Mouse (Mus musculus): ENCODE measurements around the gene Vac14.
A peak's percentile ranks its signal among the peaks of the same experiment; 100 is the strongest.

Gene Vac14

DNA sequence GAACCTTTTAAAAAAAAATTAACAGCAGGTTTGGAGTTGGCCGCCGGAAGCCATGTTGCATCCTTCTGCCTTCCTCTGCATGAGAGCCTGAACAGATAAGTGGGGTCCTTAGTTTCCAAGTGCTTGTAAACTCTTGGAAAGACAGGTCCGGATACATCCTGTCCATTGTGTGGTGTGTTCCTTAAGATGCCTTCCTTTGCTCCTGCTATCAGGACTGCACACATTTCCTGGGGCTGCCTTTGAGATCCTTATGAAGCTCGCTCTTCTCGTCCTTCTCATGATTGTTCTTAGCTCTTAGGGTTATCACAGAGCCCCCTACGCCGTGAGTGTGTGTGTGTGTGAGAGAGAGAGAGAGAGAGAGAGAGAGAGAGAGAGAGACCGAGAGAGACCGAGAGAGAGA is 71.6 kb downstream of the Vac14 start:
- DNase-seq (ENCODE audit: low spot score): peak; percentile 19

DNA sequence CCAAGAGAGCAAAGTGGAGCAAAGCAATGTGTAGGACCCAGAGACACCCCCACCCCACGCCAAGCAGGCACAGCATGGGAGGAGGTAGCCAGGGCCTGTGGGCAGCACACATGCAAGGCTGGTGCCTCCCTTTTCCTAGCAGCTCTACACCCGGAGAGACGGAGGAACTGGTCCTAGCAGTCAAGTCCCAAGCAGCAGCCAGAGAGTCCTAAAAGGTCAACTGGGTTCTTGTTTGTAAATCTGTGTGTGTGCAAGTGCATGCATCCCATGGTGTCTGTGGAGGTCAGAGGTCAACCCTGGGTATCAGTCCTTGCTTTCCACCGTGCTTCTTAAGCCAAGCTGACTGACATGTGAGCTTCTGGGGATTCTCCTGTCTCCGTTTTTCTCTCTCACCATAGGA is 75.8 kb downstream of the Vac14 start:
- DNase-seq (ENCODE audit: low spot score): no peak

GRCm38 (mm10) chr8:110694826-110695225 is 76.4 kb downstream of the Vac14 start:
- no peak for DNase-seq (ENCODE audit: low spot score)

- no peak for DNase-seq (ENCODE audit: low spot score)
Measured at GRCm38 (mm10) chr8:110695431-110695830, 77.0 kb downstream of the Vac14 start.

- DNase-seq (ENCODE audit: low spot score): no peak
Measured at GRCm38 (mm10) chr8:110696051-110696450, 77.7 kb downstream of the Vac14 start.

DNA sequence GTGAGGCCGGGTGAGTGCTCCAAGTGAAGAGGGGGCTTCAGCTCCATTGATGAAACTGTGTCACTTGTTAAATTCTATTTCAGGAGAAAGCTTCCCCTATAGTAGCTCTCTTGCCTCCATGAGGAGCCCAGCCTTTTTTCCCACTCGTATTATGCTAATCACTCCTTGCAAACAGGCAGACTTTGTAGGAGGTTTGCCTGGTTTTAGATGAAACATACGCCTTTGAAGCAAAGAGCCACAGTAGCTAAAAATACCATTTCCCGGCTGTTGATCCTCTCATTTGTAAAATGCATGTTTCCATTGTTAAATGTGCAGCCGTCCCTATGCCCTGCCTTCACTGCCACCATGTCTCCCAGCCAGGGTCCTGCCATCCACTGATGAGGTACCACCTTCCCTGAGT is 79.2 kb downstream of the Vac14 start:
- DNase-seq (ENCODE audit: low spot score): no peak

- no peak for DNase-seq (ENCODE audit: low spot score)
Measured at GRCm38 (mm10) chr8:110698098-110698497, 79.7 kb downstream of the Vac14 start.

DNA sequence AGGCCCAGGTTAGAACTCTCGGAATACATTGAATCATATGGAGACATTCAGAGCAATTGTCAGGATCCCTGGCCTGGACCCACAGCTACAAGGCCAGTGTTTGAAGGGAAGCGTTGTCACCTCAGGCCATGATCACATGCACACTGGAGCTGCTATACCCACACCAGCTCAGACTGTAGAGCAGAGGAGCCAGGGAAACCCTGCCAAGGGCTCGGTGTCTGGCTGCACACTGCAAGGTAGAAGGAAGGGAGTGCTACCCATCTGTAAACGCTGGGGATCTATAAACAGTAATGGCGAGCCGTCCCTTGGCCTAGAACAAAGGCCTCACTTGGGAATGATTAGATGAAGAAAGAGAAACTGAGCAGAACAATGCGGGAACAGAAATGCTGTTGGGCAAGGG is 81.1 kb downstream of the Vac14 start:
- DNase-seq (ENCODE audit: low spot score): no peak

DNA sequence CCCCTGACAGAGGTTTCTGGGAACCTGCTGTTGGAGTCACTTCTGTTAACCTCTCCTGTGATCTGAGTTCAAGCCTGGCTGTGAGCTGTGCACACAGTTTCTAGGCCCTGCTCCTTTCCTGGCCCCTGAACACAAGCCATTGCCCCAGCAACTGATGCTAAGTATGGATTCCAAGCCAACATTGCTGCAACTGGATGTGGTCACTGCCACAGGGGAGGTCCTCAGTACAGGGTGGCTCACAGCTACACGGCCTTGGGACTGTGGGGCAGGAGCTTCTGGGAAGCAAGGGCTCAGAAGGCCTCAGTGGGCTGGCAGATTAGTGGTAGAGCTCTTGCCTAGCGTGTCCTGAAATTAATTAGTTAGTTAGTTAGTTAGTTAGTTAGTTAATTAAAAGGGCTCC is 82.2 kb downstream of the Vac14 start:
- no peak for DNase-seq (ENCODE audit: low spot score)

GRCm38 (mm10) chr8:110702636-110703459 is 84.5 kb downstream of the Vac14 start:
- no peak for DNase-seq (ENCODE audit: low spot score)

- no peak for DNase-seq (ENCODE audit: low spot score)
Measured at GRCm38 (mm10) chr8:110703460-110704061, 85.2 kb downstream of the Vac14 start.

DNA sequence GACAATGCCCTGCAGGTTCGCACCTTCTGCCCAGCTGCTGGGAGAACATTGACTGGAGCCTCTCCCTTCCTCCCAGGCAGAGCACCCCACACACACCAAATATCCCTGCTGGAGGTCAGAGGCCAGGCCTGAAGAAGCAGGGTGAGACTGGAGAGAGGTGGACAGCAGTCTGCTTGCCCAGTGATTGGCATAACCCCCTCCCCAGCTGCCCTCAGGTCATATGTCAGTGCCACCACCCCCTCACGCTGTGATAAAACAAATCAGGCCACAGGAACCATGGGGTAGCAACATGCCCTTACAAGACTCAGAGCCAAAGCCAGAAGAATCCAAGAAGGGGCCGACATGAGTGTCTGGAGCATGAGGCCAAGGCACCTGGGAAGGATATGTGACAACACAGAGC is 85.7 kb downstream of the Vac14 start:
- DNase-seq (ENCODE audit: low spot score): no peak

DNA sequence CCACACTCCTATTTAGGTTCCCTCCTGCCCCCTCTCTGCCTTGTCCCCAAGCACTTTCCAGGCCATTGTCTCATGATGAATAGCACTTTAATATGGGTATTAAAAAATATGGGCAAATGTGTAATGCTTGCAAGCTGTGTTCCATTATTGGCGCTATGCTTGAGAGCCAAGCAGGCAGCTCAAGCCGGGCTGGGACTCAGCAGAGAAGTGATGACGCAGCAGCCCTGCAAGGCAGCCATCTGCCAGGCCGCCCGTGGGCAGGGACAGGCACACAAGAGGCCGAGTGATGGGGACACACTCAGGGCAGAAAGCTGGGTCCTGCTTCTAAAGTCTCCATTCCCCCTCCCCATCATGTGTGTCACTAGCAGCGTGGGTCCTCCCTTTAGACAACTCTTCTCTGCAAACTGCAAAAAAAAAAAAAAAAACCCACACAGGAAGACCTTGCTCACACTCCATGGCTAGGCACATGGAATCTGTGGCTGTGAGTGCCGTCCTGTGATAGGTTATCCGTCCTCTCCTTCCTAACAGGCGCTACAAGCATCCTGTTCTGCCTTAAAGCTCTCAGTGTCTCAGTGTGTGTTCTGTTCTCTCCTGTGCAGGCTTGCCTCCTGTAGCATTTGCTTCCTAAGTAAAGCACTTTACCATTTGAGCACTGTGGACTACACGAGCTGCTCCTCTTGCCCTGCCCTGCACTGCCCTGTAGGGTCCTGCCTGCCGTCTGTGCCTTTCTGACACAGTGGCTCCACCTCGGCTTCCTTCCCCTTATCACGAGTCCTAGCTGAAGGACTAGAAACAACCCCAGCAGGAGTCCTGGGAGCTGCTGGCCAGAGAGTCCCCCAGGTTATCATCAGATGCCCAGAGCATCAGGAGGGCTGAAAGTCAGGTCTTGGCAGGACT is 87.3 kb downstream of the Vac14 start:
- no peak for DNase-seq (ENCODE audit: low spot score)

DNA sequence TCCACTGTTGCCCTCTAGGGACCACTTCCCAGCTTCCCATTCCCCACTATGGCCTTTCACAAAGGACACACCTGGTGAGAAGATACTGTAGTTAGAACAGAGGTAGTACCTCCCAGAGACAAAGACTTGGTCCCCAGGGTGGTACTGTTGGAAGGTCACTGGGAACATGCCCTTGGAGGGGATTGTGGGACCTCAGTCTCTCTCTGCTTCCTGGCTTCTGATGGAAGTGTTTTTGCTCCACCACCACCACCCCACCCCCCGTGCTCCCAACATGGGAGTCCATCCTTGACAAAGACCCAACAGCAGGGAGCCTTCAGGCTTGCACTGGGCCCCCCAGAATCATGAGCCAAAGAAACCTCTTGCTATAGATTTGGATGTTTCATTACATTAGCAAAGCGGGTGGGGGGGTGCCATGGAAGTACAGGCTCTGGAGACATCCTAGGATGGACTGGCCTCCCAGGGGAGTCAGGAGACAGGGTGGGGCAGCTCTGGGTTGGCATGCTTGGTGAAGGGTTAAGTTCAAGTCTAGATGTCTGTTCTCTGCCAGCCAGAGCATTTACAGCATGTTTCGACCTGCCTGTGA is 88.0 kb downstream of the Vac14 start:
- DNase-seq (ENCODE audit: low spot score): no peak

- no peak for DNase-seq (ENCODE audit: low spot score)
Measured at GRCm38 (mm10) chr8:110708429-110708828, 90.0 kb downstream of the Vac14 start.

DNA sequence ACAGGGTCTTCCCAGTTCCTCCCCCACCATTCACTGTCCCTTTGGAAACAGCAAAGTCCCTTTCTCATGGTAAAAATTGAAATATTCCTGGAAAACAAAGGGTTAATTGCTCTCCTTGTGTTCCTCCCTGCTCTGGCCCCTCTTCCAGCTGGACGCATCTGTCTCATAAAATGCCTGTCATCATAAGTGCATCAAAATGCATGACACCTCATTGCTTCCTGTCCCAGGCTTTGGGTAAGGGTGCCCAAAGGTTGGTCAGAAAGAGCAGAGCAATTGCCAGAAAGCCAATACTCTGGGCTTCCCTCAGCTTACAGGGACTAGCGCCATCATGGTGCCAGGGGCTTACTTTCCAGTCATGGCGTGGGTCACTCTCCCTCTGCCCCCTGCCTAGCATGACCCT is 92.2 kb downstream of the Vac14 start:
- DNase-seq (ENCODE audit: low spot score): no peak

DNA sequence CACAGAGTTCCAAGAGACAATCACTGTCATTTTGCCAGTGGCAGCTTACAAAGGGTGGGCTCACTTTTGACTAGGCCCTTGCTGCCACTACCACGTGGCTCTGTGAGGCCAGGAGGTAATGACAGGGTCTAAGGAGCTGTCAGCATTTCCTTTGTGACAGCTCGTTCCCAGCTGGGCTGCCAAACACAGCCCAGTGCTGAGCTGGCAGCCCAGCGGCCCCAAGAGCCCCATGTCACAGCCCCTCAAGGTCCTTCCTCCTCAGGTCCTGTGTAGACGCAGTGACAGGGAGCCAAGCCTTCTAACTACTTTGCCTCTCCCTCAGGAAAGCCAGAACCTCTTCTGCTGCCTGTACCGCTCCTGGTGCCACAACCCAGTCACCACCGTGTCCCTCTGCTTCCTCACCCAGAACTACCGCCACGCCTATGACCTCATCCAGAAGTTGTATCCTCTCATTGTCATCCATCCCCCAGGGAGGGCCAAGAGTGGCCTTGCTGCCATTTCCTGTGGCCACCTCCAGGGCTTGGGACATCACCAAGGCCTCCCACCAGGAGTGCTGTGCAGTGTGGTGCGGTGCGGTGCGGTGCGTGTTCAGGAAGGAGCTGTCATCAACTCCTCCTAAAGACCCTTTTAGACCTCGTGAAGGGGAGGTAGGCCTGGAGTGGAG is 93.0 kb downstream of the Vac14 start:
- no peak for DNase-seq (ENCODE audit: low spot score)

DNA sequence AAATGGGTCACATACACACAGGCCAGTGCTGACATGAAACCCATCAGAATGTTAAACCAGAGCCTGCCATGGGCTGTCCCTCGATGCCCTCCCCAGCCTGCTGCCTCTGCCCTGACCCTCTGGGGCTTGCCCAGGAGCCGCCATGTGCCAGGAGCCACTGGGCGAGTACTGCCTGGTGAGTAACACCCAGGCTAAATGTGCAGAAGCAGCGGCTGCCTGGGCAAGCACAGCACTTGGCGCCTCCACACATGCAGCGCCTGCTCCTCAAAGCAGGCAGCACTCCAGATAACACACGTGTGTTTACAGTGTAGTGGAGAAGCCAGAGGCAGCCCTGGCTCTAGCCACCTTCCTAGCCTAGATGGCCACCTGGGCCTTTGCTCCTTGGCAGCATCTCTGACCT is 94.7 kb downstream of the Vac14 start:
- DNase-seq (ENCODE audit: low spot score): no peak

DNA sequence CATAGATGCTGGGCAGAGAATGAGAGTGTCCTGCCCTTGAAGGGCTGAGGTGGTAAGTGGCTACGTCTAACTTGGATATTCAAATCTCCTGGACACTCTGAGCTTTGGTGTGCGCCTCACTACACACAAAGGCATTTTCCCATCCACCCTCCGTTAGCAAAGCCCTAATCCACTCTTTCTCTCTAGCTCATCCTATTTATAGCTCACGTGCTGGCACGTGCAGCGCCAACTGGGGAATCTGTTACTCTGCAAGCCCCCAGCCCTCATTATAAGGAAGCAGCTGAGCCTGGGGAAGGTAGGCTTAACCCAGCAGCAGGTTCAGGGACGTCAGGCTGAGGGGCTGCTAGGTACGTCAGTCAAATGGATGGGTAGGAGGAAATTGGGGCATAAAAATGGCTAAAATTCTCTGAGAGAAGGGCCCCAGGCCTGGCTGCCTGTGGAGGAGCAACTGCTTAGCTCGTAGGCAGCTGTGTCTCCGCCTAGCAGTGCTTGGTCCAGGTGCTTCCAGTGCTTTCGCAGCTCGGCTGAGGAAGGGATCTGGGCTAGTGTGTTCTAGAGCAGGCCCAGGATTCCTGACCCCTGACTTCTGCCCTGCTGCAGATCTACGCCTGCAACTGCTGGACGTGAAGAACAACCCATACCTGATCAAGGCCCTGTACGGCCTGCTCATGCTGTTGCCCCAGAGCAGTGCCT is 96.6 kb downstream of the Vac14 start:
- no peak for DNase-seq (ENCODE audit: low spot score)

GRCm38 (mm10) chr8:110716075-110716474 is 97.7 kb downstream of the Vac14 start:
- no peak for DNase-seq (ENCODE audit: low spot score)

DNA sequence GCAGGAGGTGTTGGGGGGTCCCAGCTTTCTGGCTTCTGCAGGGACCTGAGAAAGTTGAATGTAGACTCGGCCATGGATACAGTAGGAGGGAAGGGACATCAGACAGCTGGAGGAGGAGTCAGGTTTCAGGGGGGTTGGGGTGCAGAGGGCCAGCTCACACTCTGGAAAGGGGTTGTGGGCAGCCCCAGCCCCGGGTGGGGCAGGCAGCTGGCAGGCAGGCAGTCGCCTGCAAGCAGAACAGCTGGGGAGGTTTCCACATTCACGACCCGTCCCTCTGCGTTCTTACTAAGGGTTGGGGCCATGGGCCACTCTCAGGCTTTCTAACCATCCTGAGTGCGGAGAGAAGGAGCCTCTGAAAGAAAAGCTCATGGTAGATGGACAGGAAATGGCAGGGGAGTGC is 98.7 kb downstream of the Vac14 start:
- no peak for DNase-seq (ENCODE audit: low spot score)

Data from yolk sac, embryonic 10.5 days (tissue).